Mouse (Mus musculus): ENCODE results near the gene Mtif2.
A peak's percentile ranks its signal among the peaks of the same experiment; 100 is the strongest.
"Not testable (repeated sequence)": the region's sequence is repeated elsewhere in the genome, so short reads cannot be mapped to it uniquely, and the experiment has no call there.

The Mtif2 gene

DNA sequence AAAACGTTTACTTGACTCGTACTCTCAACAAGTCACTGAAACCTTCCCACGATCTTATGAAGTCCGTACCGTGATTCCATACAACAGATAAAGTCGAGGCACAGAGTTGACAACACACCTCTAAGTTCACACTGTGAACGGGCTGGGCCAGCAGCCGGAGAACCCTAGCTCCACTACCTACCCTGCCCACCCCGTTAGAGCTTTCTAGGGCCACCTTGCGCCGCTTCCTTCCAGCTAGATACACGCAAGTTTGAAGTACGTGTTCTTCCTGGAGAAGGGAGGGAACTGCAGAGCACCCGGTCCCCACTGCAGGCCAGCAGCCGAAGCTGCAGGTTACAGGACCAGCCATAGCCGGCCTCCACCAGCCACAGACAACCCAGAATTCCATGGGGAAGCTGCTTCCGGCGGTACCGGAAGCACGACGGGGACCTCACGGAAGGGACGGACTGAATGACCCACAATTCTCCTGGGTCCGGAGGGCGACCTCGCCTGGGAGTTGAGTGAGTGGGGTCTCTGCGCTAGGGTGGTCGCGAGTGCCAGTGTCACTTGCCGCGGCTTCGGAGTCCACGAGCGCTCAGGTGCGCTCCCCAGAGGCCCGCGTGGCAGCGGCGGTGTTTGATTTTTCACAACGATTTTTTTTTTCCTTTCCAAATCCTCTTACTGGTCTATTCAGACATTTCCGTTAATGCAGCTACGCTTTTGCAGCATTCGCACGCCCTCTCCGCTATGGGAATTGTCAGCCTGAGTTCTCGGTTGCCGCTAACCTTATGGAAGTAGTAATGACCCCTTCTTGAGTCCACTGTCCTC is at the start of gene Mtif2:
Gene Mtif2, plus strand, starts transcription at position 421 of the 807 bp plus-strand sequence.
- peak; percentile 88 for DNase-seq (ENCODE audit: low read depth, low spot score)

DNA sequence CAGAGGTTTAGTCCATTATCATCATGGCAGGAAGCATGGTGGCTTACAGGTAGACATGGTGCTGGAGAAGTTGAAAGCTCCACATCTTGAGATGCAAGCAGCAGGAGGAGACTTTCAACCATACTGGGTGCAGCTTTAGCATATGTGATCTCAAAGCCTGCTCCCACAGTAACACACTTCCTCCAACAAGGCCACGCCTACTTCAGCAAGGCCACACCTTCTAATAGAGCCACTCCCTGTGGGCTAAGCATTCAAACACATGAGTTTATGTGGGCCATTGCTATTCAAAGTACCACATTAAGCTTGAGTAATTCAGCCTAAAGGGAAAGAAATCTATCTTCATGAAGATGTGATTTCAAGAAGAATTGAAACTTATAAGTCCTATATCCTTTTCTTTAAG is 33.1 kb upstream of the Mtif2 start:
- no peak for DNase-seq (ENCODE audit: low read depth, low spot score)

- DNase-seq (ENCODE audit: low read depth, low spot score) = no peak
Observed at GRCm38 (mm10) chr11:29496962-29497361, 29.2 kb upstream of the Mtif2 start.

DNA sequence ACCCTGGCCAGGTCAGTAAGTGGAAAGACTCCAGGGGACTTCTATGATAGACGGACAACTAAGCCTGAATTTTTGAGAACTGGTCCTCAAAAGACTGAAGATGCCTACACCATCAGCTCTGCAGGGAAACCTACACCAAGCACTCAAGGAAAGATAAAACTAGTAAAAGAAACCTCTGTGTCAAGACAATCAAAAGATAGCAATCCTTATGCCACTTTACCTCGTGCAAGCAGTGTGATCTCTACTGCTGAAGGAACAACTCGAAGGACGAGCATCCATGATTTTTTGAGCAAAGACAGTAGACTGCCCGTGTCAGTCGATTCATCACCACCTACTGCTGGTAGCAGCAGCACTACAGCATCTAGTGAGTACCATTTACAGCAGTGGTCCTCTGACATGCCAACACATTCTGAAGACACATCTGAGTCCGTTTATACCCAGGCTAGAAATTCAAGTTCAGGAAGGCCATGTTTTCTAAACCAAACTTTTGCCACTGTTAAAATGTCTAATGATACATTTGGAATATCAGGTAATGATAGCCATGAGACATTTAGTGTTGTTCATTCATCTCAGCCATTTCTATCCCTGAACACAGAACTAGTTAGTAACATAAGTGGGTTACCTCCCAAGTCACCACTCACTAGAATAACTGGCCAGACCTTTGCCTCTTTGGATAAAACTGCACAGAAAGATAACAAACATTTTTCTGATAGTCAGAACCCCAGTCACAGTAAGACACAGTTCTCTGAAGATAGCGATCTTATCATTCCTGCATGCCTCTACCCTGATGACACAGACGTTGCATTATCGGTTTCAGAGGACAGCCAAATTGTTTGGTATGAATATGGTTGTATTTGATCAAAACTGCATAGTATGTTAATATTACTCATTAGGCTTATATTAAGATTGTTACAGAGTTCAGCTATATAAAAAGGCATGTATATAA is 22.0 kb upstream of the Mtif2 start:
- DNase-seq (ENCODE audit: low read depth, low spot score) = no peak

GRCm38 (mm10) chr11:29504899-29505625 is 21.1 kb upstream of the Mtif2 start:
- DNase-seq (ENCODE audit: low read depth, low spot score) = no peak

- DNase-seq (ENCODE audit: low read depth, low spot score) = no peak
Observed at GRCm38 (mm10) chr11:29509421-29509820, 16.8 kb upstream of the Mtif2 start.

DNA sequence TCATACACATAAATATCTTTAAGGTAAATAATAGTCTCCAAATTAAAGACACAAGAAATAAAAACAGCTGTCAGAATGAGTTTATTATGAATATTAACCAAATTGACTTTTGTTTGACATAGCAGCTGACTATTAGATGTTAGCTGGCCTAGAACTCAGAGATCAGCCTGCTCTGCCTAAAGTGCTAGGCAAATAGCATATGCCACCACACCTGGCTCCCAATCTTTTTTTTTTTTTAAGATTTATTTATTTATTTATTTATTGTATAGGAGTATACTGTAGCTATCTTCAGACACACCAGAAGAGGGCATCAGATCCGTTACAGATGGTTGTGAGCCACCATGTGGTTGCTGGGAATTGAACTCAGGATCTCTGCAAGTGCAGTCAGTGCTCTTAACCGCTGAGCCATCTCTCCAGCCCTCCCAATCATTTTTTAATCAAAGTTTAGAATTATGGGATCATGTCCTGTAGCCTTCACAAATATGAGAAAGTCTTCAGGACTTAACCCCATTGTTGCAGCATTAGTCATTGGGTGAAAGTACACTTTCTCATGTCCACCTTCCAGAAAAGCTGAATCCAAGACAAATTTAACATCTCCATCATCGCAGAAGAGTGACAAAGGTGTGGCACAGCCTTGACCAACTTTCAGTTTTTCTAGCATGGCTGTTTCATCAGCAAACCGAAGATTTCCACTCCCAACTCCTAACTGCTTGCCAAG is 13.2 kb upstream of the Mtif2 start:
- DNase-seq (ENCODE audit: low read depth, low spot score) = no peak

DNA sequence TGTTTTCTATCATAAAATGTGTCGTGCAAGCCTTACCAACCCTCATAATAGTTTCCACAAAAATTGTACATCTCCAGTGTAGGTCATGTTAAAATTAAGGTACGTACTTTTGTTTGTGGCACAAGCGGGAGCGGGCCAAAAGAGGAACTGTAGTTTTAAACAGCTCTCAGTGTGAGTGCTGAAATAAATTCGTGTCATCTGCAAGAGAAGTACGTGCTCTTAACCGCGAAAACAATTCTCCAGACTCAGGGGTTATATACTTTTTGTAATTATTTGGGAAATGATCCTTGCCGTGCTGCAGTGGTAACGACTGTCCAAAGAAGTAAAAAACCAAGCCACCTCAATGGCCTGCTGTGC is 11.9 kb upstream of the Mtif2 start:
- no peak for DNase-seq (ENCODE audit: low read depth, low spot score)

GRCm38 (mm10) chr11:29514682-29515412 is 11.4 kb upstream of the Mtif2 start, which contains the start of gene Prorsd1:
TSS of gene Prorsd1 (minus strand) at chr11:29515033.
- DNase-seq (ENCODE audit: low read depth, low spot score) = peak; percentile 92

- no peak for DNase-seq (ENCODE audit: low read depth, low spot score)
Observed at GRCm38 (mm10) chr11:29538201-29538600, 12.0 kb downstream of the Mtif2 start.

DNA sequence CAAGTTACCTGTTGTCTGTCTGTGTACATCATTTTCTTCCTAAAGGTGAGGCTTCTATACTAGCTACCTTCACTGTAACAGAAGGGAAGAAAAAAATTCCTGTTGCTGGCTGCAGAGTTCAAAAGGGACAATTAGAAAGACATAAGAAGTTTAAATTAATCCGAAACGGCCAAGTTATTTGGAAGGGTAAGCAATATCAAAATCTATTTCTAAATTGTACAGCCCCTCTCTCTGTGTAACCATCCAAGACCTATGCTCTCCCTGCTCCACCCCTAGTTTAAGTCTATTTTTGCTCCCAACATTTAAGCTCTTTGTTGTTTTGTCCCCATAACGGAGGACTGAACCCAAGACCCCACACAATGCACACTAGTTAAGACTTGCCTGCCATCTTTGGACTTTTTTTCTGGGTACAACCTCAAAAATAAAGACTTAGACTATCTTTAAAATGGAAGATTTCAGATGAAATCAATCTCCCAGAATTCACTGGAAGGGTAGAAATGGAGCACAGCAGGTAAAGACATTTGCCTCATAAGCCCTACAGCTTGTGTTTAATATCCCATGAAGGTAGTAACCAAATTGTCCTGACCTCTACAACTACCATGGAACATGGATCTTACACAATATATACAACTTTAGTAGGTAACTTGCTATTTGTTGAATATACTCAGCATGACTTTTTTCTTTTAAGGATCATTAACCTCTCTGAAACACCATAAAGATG is 18.2 kb downstream of the Mtif2 start:
- no peak for DNase-seq (ENCODE audit: low read depth, low spot score)

DNA sequence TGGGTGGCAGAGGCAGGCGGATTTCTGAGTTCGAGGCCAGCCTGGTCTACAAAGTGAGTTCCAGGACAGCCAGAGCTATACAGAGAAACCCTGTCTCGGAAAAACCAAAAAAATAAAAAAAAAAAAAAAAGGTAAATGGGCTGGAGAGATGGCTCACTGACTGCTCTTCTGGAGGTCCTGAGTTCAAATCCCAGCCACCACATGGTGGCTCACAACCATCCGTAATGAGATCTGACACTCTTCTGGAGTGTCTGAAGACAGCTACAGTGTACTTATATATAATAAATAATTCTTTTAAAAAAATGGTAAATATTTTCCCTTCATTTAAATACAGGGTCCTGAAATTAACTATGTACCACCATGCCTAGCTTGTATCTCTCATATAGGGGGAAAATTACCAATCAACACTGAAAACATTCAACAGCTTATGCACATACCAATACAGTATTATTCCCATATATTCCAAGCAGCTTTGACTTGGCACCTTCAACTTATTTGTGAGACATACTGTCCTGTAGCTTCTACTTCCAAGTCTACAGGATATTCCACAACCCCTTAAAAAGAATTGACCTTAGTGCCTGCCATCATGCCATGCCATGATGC is 19.0 kb downstream of the Mtif2 start:
- DNase-seq (ENCODE audit: low read depth, low spot score) = not testable (repeated sequence)

DNA sequence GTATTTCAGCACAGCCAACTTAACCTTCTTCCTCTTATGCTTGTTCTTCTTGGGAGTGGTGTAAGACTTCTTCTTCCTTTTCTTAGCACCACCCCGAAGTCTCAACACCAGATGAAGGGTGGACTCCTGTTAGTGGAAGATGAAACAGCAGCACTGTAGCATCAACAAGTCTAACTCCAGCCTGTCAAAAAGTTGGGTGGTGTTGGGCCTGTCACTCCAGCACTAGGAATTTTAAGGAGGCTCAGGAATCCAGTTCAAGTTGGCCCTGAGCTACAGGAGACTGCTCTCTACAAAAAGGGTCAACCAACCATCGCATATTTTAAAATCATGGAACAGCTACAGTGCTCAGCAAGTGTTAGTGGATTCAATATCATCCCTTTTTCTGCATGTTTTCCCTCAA is 20.1 kb downstream of the Mtif2 start:
- not testable (repeated sequence) for DNase-seq (ENCODE audit: low read depth, low spot score)

- DNase-seq (ENCODE audit: low read depth, low spot score) = no peak
Observed at GRCm38 (mm10) chr11:29546762-29547161, 20.6 kb downstream of the Mtif2 start.

DNA sequence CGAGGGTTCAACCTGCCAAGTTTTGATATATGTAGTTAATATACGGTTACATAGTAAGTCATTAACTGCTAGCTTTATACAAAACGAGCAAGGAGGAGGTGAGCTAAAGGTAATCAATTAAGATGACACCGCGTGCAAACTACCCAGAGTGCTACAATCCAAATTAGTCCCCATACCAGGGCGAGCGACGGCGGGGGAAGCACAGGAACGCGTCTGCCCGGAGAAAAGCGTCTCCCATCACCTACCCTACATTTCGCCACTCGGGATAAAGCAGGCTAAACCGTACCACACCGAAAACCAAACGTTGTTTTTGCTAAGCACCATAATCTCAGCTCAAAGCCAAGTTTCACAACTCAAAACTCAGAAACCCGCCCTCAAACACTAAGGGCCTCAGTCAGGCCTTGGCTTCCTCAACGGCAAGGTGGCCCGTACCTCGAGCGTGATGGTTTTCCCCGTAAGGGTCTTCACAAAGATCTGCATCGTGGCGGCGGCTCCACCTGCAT is 21.1 kb downstream of the Mtif2 start:
- peak; percentile 13 for DNase-seq (ENCODE audit: low read depth, low spot score)

GRCm38 (mm10) chr11:29547752-29548503 is 21.7 kb downstream of the Mtif2 start, which contains the start of the genes Clhc1 and Rps27a:
TSS of gene Clhc1 (plus strand) at chr11:29547950.
TSS of gene Rps27a (minus strand) at chr11:29548109.
- DNase-seq (ENCODE audit: low read depth, low spot score) = peak; percentile 94

DNA sequence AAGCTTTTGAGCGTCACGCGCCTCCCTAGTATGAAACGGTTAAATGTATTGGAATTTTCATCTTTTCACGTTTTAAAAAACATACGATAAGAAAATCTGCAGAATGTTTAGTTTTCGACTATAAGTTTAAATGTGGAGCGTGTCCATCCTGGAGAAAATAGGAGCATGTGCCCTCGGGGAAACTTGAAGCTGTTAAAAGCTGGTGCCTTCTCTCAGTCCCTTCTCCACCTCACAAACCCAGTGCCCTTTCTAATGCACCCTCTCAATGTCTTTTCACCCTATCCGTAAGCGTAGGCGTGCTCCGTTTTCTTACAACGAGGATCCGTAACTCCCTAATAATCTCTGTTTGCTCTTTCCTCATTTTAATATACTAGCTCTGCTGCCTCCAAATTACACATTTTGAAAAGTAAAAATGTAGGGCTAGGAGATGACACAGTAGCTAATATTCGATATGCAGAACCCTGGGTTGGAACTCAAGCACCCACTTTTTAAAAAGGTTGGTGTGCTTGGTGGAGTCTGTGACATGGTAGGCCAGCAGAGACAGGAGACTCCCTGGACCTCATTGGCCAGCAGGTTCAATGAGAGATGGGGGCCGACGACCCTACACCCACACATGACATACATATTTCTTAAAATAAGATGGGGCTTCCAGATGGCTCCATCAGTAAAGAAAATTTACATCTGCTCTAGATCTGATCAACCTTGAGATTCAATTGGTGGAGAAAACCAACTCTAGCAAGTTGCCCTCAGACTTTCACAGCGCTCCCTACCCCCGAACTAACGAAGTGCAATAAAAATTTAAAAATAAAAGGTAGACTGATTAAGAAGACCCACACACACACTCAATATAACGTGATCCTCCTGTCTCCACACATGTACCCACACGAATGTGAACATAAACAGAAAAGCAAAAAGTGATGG is 22.6 kb downstream of the Mtif2 start:
- DNase-seq (ENCODE audit: low read depth, low spot score) = no peak
